Mouse (Mus musculus): ENCODE results near the gene Dad1. TPM values are rescaled to one million over a fixed set of nuclear protein-coding genes. Genes with fewer than 3 reads are reported as not detected.

Dad1 gene
- polyA plus RNA-seq, 1 experiment = 45.6 TPM

DNA sequence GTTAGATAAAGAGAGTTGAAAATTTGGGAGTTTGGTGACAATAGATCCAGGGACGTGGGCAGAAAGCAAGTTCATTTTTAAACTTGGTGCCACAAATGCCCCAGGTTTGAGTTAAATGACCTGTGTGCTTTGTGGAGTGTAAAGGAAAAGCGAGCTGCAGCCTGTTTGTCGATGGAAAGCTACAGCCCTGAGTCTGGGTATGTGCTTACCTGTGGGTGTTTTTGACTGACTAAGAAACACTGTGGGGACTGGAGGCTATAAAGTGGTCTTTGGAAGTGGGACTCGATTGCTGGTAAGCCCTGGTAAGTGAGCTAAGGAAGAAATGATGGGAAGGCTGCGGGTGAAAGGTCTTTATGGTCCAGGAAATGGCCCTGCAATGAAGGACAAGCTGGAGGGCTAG is 47.6 kb downstream of the Dad1 start:
- TF ChIP-seq CTCF (IDR thresholded peaks at IDR 0.05; ENCODE audit: control insufficient read depth, insufficient read depth, low read length) = no peak
- TF ChIP-seq POLR2A (IDR thresholded peaks at IDR 0.05; ENCODE audit: borderline replicate concordance, control insufficient read depth, low read depth, low read length) = no peak
- peaks cover 2% of the 10 kb centered on the region; the same call in 1 of the 2 replicates for H3K4me1 ChIP-seq (ENCODE audit: control insufficient read depth, insufficient read depth, low read length)
- H3K4me3 ChIP-seq (replicated peaks; ENCODE audit: control insufficient read depth, low read depth, low read length) = no peak overlapping the region
- 80% methylated on average over 5 of the region's 5 CpGs for WGBS
- H3K27ac ChIP-seq (ENCODE audit: control insufficient read depth, insufficient read depth, low read depth, low read length, poor library complexity) = no peak overlapping the region

DNA sequence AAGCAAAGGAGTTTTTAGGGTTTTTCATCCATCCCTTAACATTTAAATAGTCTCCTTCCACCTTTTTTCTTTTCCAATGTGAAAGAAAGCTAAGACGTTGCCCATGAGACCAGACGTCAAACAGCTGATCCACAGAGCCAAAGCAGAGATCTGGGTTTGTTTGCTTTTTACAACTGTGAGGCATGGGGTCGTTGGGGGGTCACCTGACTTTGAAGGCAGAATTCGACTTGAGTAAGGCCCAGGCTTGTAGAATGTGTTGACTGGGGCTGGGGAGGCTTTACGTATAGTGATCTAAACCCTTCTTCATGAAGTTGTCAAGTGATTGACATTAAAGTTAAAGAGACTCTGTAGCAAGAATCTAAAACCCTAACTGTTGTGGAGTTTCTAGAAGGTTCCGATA is 48.0 kb downstream of the Dad1 start:
- 83% methylated on average over 6 of the region's 6 CpGs for WGBS
- H3K27ac ChIP-seq (ENCODE audit: control insufficient read depth, insufficient read depth, low read depth, low read length, poor library complexity) = no peak overlapping the region
- peaks cover 2% of the 10 kb centered on the region; the same call in 1 of the 2 replicates for H3K4me1 ChIP-seq (ENCODE audit: control insufficient read depth, insufficient read depth, low read length)
- TF ChIP-seq CTCF (IDR thresholded peaks at IDR 0.05; ENCODE audit: control insufficient read depth, insufficient read depth, low read length) = no peak
- TF ChIP-seq POLR2A (IDR thresholded peaks at IDR 0.05; ENCODE audit: borderline replicate concordance, control insufficient read depth, low read depth, low read length) = no peak
- no peak overlapping the region for H3K4me3 ChIP-seq (replicated peaks; ENCODE audit: control insufficient read depth, low read depth, low read length)

- no peak for TF ChIP-seq CTCF (IDR thresholded peaks at IDR 0.05; ENCODE audit: control insufficient read depth, insufficient read depth, low read length)
- TF ChIP-seq POLR2A (IDR thresholded peaks at IDR 0.05; ENCODE audit: borderline replicate concordance, control insufficient read depth, low read depth, low read length) = no peak
- Histone ChIP-seq H3K4me3 (replicated peaks; ENCODE audit: control insufficient read depth, low read depth, low read length) (no peak overlapping the region), H3K4me1 (ENCODE audit: control insufficient read depth, insufficient read depth, low read length) (peaks cover 2% of the 10 kb centered on the region; the same call in 1 of the 2 replicates), H3K27ac (ENCODE audit: control insufficient read depth, insufficient read depth, low read depth, low read length, poor library complexity) (no peak overlapping the region)
- WGBS = 60% methylated on average over 4 of the region's 4 CpGs
These were observed 49.1 kb downstream of the Dad1 start for GRCm38 (mm10) chr14:54204786-54205185.

GRCm38 (mm10) chr14:54204311-54204710 is 49.6 kb downstream of the Dad1 start:
- H3K4me3 ChIP-seq (replicated peaks; ENCODE audit: control insufficient read depth, low read depth, low read length) = no peak overlapping the region
- peaks cover 2% of the 10 kb centered on the region; the same call in 1 of the 2 replicates for H3K4me1 ChIP-seq (ENCODE audit: control insufficient read depth, insufficient read depth, low read length)
- H3K27ac ChIP-seq (ENCODE audit: control insufficient read depth, insufficient read depth, low read depth, low read length, poor library complexity) = no peak overlapping the region
- no peak for TF ChIP-seq CTCF (IDR thresholded peaks at IDR 0.05; ENCODE audit: control insufficient read depth, insufficient read depth, low read length)
- TF ChIP-seq POLR2A (IDR thresholded peaks at IDR 0.05; ENCODE audit: borderline replicate concordance, control insufficient read depth, low read depth, low read length) = no peak
- WGBS = 40% methylated on average over 8 of the region's 8 CpGs

- WGBS = 93% methylated on average over 10 of the region's 10 CpGs
- TF ChIP-seq POLR2A (IDR thresholded peaks at IDR 0.05; ENCODE audit: borderline replicate concordance, control insufficient read depth, low read depth, low read length) (no peak), CTCF (IDR thresholded peaks at IDR 0.05; ENCODE audit: control insufficient read depth, insufficient read depth, low read length) (no peak)
- Histone ChIP-seq H3K4me3 (replicated peaks; ENCODE audit: control insufficient read depth, low read depth, low read length) (no peak overlapping the region), H3K27ac (ENCODE audit: control insufficient read depth, insufficient read depth, low read depth, low read length, poor library complexity) (no peak overlapping the region), H3K4me1 (ENCODE audit: control insufficient read depth, insufficient read depth, low read length) (peaks cover 2% of the 10 kb centered on the region; the same call in 1 of the 2 replicates)
These were observed 50.1 kb downstream of the Dad1 start for GRCm38 (mm10) chr14:54203776-54204175.

- WGBS = 93% methylated on average over 6 of the region's 6 CpGs
- TF ChIP-seq POLR2A (IDR thresholded peaks at IDR 0.05; ENCODE audit: borderline replicate concordance, control insufficient read depth, low read depth, low read length) (no peak), CTCF (IDR thresholded peaks at IDR 0.05; ENCODE audit: control insufficient read depth, insufficient read depth, low read length) (no peak)
- Histone ChIP-seq H3K4me1 (ENCODE audit: control insufficient read depth, insufficient read depth, low read length) (peaks cover 2% of the 10 kb centered on the region; the same call in 1 of the 2 replicates), H3K27ac (ENCODE audit: control insufficient read depth, insufficient read depth, low read depth, low read length, poor library complexity) (no peak overlapping the region), H3K4me3 (replicated peaks; ENCODE audit: control insufficient read depth, low read depth, low read length) (no peak overlapping the region)
These were observed 50.7 kb downstream of the Dad1 start for GRCm38 (mm10) chr14:54203207-54203606.

- no peak overlapping the region for H3K4me3 ChIP-seq (replicated peaks; ENCODE audit: control insufficient read depth, low read depth, low read length)
- 78% methylated on average over 8 of the region's 8 CpGs for WGBS
- H3K4me1 ChIP-seq (ENCODE audit: control insufficient read depth, insufficient read depth, low read length) = peaks cover 2% of the 10 kb centered on the region; the same call in 1 of the 2 replicates
- no peak for TF ChIP-seq POLR2A (IDR thresholded peaks at IDR 0.05; ENCODE audit: borderline replicate concordance, control insufficient read depth, low read depth, low read length)
- no peak for TF ChIP-seq CTCF (IDR thresholded peaks at IDR 0.05; ENCODE audit: control insufficient read depth, insufficient read depth, low read length)
- H3K27ac ChIP-seq (ENCODE audit: control insufficient read depth, insufficient read depth, low read depth, low read length, poor library complexity) = no peak overlapping the region
These were observed 53.5 kb downstream of the Dad1 start for GRCm38 (mm10) chr14:54200363-54200762.

DNA sequence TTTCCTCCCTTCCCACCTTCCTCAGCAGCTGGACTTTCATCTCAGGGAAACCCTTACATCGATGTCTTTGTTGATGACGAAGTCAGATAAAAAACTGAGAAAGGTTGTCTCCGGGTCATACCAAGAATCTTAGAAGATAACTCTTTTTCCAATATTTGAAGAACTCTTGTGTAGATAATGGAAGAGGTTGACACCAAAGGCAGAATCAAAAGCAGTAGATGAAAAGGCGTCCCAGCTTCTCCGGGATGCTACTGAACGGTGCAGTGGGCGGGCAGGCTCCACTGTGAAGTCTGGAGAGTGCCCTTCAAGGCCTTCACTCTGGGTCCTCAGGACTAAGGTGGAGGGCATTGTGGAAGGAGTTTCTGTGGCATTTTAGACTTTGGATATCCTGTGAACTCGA is 54.2 kb downstream of the Dad1 start:
- no peak overlapping the region for H3K27ac ChIP-seq (ENCODE audit: control insufficient read depth, insufficient read depth, low read depth, low read length, poor library complexity)
- H3K4me3 ChIP-seq (replicated peaks; ENCODE audit: control insufficient read depth, low read depth, low read length) = no peak overlapping the region
- peaks cover 2% of the 10 kb centered on the region; the same call in 1 of the 2 replicates for H3K4me1 ChIP-seq (ENCODE audit: control insufficient read depth, insufficient read depth, low read length)
- WGBS = 86% methylated on average over 8 of the region's 8 CpGs
- TF ChIP-seq CTCF (IDR thresholded peaks at IDR 0.05; ENCODE audit: control insufficient read depth, insufficient read depth, low read length) (no peak), POLR2A (IDR thresholded peaks at IDR 0.05; ENCODE audit: borderline replicate concordance, control insufficient read depth, low read depth, low read length) (no peak)

- WGBS = 67% methylated on average over 3 of the region's 3 CpGs
- Histone ChIP-seq H3K4me3 (replicated peaks; ENCODE audit: control insufficient read depth, low read depth, low read length) (no peak overlapping the region), H3K27ac (ENCODE audit: control insufficient read depth, insufficient read depth, low read depth, low read length, poor library complexity) (no peak overlapping the region), H3K4me1 (ENCODE audit: control insufficient read depth, insufficient read depth, low read length) (no peaks in the 10 kb centered on the region)
- TF ChIP-seq POLR2A (IDR thresholded peaks at IDR 0.05; ENCODE audit: borderline replicate concordance, control insufficient read depth, low read depth, low read length) = no peak
- no peak for TF ChIP-seq CTCF (IDR thresholded peaks at IDR 0.05; ENCODE audit: control insufficient read depth, insufficient read depth, low read length)
These were observed 56.2 kb downstream of the Dad1 start for GRCm38 (mm10) chr14:54197740-54198139.

Data from bone marrow, adult 2 months (tissue).